11 mouse cellular contexts compared by ENCODE assay signal in the genomic region with DNA sequence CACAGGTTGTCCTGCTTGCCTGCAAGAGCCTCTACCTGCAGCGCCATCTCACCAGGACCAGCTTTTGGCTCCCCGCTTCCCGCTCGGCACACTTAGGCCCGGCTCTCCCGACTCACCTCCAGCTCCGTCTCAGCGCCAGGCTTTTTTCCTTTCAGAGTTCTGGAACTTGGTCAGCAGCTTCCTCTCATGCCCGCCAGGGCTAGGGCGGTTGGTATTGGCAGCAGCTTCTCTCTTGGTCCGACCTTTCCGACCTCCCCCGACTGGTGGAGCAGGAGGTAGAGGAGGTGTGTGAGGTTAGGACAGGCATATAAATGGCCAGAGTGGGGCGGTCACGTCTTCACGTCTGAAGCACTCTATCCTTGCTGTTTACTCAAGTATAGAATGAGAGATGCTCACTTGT. TPM values are rescaled to one million over a fixed set of nuclear protein-coding genes. Genes with fewer than 3 reads are reported as not detected.
DNase-seq lines count a peak whose midpoint lies in the region; ATAC-seq and TF ChIP-seq lines count a peak whose summit lies in the region.
"Had no signal": no experiment of that assay in that cellular context is flagged by ENCODE, and none has a peak within 500 bp of the region (broad histone marks: within the 10 kb centered on the region; RNA-seq: fewer than 3 reads in every experiment).

No protein-coding gene starts in this region.

- WGBS in embryonic facial prominence, embryonic 14.5 days: 72% methylated on average over 16 of the region's 16 CpGs
- 66% methylated on average over 16 of the region's 16 CpGs for WGBS in embryonic facial prominence, embryonic 10.5 days
- 67% methylated on average over 16 of the region's 16 CpGs for WGBS in liver, embryonic 12.5 days (ENCODE audit: insufficient replicate concordance)
- 77% methylated on average over 16 of the region's 16 CpGs for WGBS in olfactory bulb, adult 2 months

- no peak for TF ChIP-seq POLR2A in olfactory bulb, adult 2 months (IDR thresholded peaks at IDR 0.05; ENCODE audit: insufficient read depth, low read depth, low read length)

- H3K27ac ChIP-seq in embryonic facial prominence, embryonic 14.5 days (replicated peaks; ENCODE audit: low read depth, low read length): no peak overlapping the region
- H3K27ac ChIP-seq in embryonic facial prominence, embryonic 10.5 days (replicated peaks): no peak overlapping the region
- H3K27ac ChIP-seq in liver, embryonic 12.5 days: no peak overlapping the region
- H3K27ac ChIP-seq in olfactory bulb, adult 2 months (ENCODE audit: insufficient read depth, low read depth, low read length): peak overlapping the region; percentile 59

- ATAC-seq in embryonic facial prominence, embryonic 14.5 days (ENCODE audit: low read depth): no peak
- ATAC-seq in megakaryocyte, adult 5-6 weeks (ENCODE audit: poor library complexity, severe bottlenecking): no peak
- ATAC-seq in liver, embryonic 12.5 days: no peak

- H3K4me3 ChIP-seq in embryonic facial prominence, embryonic 14.5 days (ENCODE audit: low read depth, low read length): 0 out of 2 replicates have a peak overlapping the region, but pooled peaks have one; percentile 3
- H3K4me3 ChIP-seq in embryonic facial prominence, embryonic 10.5 days: no peak overlapping the region
- peak overlapping the region; percentile 90 for H3K4me3 ChIP-seq in megakaryocyte, embryonic 14.5 days (replicated peaks)
- H3K4me3 ChIP-seq in liver, embryonic 12.5 days: peak overlapping the region; percentile 18
- H3K4me3 ChIP-seq in olfactory bulb, adult 2 months (ENCODE audit: insufficient read depth, low read depth, low read length): peak overlapping the region; percentile 16; the same call in 1 of the 2 replicates

- H3K9ac ChIP-seq in embryonic facial prominence, embryonic 14.5 days (ENCODE audit: low read depth, low read length): no peak overlapping the region
- H3K9ac ChIP-seq in liver, embryonic 12.5 days: no peak overlapping the region

- DNase-seq in embryonic facial prominence, embryonic 14.5 days (ENCODE audit: low spot score): no peak
- DNase-seq in embryonic facial prominence, embryonic 10.5 days (ENCODE audit: low spot score): no peak
- DNase-seq in spleen, adult 18-20 months: no peak
- no peak for DNase-seq in kidney, adult 8-10 months

- H3K27me3 ChIP-seq in embryonic facial prominence, embryonic 14.5 days (replicated peaks; ENCODE audit: control insufficient read depth, insufficient read depth, low read length): no peaks in the 10 kb centered on the region
- no peaks in the 10 kb centered on the region for H3K27me3 ChIP-seq in embryonic facial prominence, embryonic 10.5 days (replicated peaks; ENCODE audit: low read depth, poor library complexity, severe bottlenecking)
- no peaks in the 10 kb centered on the region for H3K27me3 ChIP-seq in megakaryocyte, embryonic 14.5 days (replicated peaks)
- H3K27me3 ChIP-seq in liver, embryonic 12.5 days (replicated peaks): no peaks in the 10 kb centered on the region

- no peaks in the 10 kb centered on the region for H3K9me3 ChIP-seq in embryonic facial prominence, embryonic 14.5 days (ENCODE audit: control insufficient read depth, low read length)
- H3K9me3 ChIP-seq in embryonic facial prominence, embryonic 10.5 days: no peaks in the 10 kb centered on the region
- no peaks in the 10 kb centered on the region for H3K9me3 ChIP-seq in megakaryocyte, embryonic 14.5 days
- H3K9me3 ChIP-seq in liver, embryonic 12.5 days (replicated peaks): no peaks in the 10 kb centered on the region

- no peak for TF ChIP-seq CTCF in olfactory bulb, adult 2 months (IDR thresholded peaks at IDR 0.05; ENCODE audit: insufficient read depth, low read depth, low read length)

- peak overlapping the region; percentile 10; the same call in 1 of the 2 replicates for H3K4me2 ChIP-seq in embryonic facial prominence, embryonic 14.5 days (ENCODE audit: low read depth, low read length)
- peak overlapping the region; percentile 50 for H3K4me2 ChIP-seq in liver, embryonic 12.5 days
- H3K4me2 ChIP-seq: midbrain, embryonic 11.5 days had no signal

- no peaks in the 10 kb centered on the region for H3K36me3 ChIP-seq in embryonic facial prominence, embryonic 14.5 days (ENCODE audit: control insufficient read depth, insufficient read depth, low read length)
- H3K36me3 ChIP-seq in embryonic facial prominence, embryonic 10.5 days (replicated peaks): no peaks in the 10 kb centered on the region
- H3K36me3 ChIP-seq in megakaryocyte, embryonic 14.5 days (replicated peaks; ENCODE audit: low read length): peaks cover 51% of the 10 kb centered on the region
- no peaks in the 10 kb centered on the region for H3K36me3 ChIP-seq in liver, embryonic 12.5 days

- H3K4me1 ChIP-seq in embryonic facial prominence, embryonic 14.5 days (ENCODE audit: control insufficient read depth, insufficient read depth, low read length): 0 out of 2 replicates have a peak, but pooled peaks cover 10% of the 10 kb centered on the region
- peaks cover 7% of the 10 kb centered on the region for H3K4me1 ChIP-seq in embryonic facial prominence, embryonic 10.5 days
- peaks cover 100% of the 10 kb centered on the region for H3K4me1 ChIP-seq in megakaryocyte, embryonic 14.5 days
- peaks cover 57% of the 10 kb centered on the region for H3K4me1 ChIP-seq in liver, embryonic 12.5 days
- peaks cover 19% of the 10 kb centered on the region for H3K4me1 ChIP-seq in olfactory bulb, adult 2 months (ENCODE audit: control insufficient read depth, insufficient read depth, low read length)

RNA-seq across cellular contexts. Expression of gene Nupr1, which starts 5.9 kb away (rescaled TPM):
- 29.3 and 39.9 TPM in 2 replicates for polyA plus RNA-seq in embryonic facial prominence, embryonic 14.5 days (2014; fragmentation: Nextera tagmentation; extraction: Ambion mirVana)
- polyA plus RNA-seq in embryonic facial prominence, embryonic 10.5 days (2016; fragmentation: Nextera tagmentation; extraction: Ambion mirVana): 0.92 and 1.2 TPM in 2 replicates
- polyA plus RNA-seq in megakaryocyte, embryonic 14.5 days (2012; ENCODE audit: insufficient read depth, low replicate concordance): 27.5 TPM in 1 of 2 replicates, not detected in the other
- 54.7 and 61.4 TPM in 2 replicates for total RNA-seq in megakaryocyte, adult 5-6 weeks (2015)
- 108 and 126 TPM in 2 replicates for total RNA-seq in megakaryocyte, adult 5-6 weeks (2017)
- polyA plus RNA-seq in liver, embryonic 12.5 days (2016; fragmentation: Nextera tagmentation; extraction: Ambion mirVana): 3.2 and 3.7 TPM in 2 replicates
- not detected in 2 replicates for polyA plus RNA-seq in olfactory bulb, adult 2 months (2012; ENCODE audit: insufficient read depth, insufficient read length, low replicate concordance, missing spikeins)

RNA-seq across cellular contexts. Expression of gene Sgf29, which starts 24.3 kb away (rescaled TPM):
- polyA plus RNA-seq in embryonic facial prominence, embryonic 14.5 days (2014; fragmentation: Nextera tagmentation; extraction: Ambion mirVana): 40.8 and 45.4 TPM in 2 replicates
- polyA plus RNA-seq in embryonic facial prominence, embryonic 10.5 days (2016; fragmentation: Nextera tagmentation; extraction: Ambion mirVana): 64.6 and 65.6 TPM in 2 replicates
- 31.0 and 69.1 TPM in 2 replicates for polyA plus RNA-seq in megakaryocyte, embryonic 14.5 days (2012; ENCODE audit: insufficient read depth, low replicate concordance)
- total RNA-seq in megakaryocyte, adult 5-6 weeks (2015): 42.1 and 55.6 TPM in 2 replicates
- 27.3 and 35.5 TPM in 2 replicates for total RNA-seq in megakaryocyte, adult 5-6 weeks (2017)
- polyA plus RNA-seq in liver, embryonic 12.5 days (2016; fragmentation: Nextera tagmentation; extraction: Ambion mirVana): 36.3 and 42.4 TPM in 2 replicates
- polyA plus RNA-seq in olfactory bulb, adult 2 months (2012; ENCODE audit: insufficient read depth, insufficient read length, low replicate concordance, missing spikeins): not detected in 2 replicates

RNA-seq across cellular contexts. Expression of gene Il27, which starts 30.0 kb away (rescaled TPM):
- not detected in 2 replicates for polyA plus RNA-seq in embryonic facial prominence, embryonic 14.5 days (2014; fragmentation: Nextera tagmentation; extraction: Ambion mirVana)
- not detected in 2 replicates for polyA plus RNA-seq in embryonic facial prominence, embryonic 10.5 days (2016; fragmentation: Nextera tagmentation; extraction: Ambion mirVana)
- polyA plus RNA-seq in megakaryocyte, embryonic 14.5 days (2012; ENCODE audit: insufficient read depth, low replicate concordance): 1.4 TPM in 1 of 2 replicates, not detected in the other
- 2.5 and 2.9 TPM in 2 replicates for total RNA-seq in megakaryocyte, adult 5-6 weeks (2015)
- 3.0 and 4.8 TPM in 2 replicates for total RNA-seq in megakaryocyte, adult 5-6 weeks (2017)
- polyA plus RNA-seq in liver, embryonic 12.5 days (2016; fragmentation: Nextera tagmentation; extraction: Ambion mirVana): not detected in 2 replicates
- polyA plus RNA-seq in olfactory bulb, adult 2 months (2012; ENCODE audit: insufficient read depth, insufficient read length, low replicate concordance, missing spikeins): not detected in 2 replicates
- total RNA-seq: adrenal gland, postnatal 14 days; gastrocnemius, postnatal 36 days had no signal
- polyA plus RNA-seq: midbrain, embryonic 11.5 days had no signal

RNA-seq across cellular contexts. Expression of gene Cln3, which starts 39.2 kb away (rescaled TPM):
- 27.8 and 31.8 TPM in 2 replicates for polyA plus RNA-seq in embryonic facial prominence, embryonic 14.5 days (2014; fragmentation: Nextera tagmentation; extraction: Ambion mirVana)
- polyA plus RNA-seq in embryonic facial prominence, embryonic 10.5 days (2016; fragmentation: Nextera tagmentation; extraction: Ambion mirVana): 22.9 and 27.1 TPM in 2 replicates
- polyA plus RNA-seq in megakaryocyte, embryonic 14.5 days (2012; ENCODE audit: insufficient read depth, low replicate concordance): 8.9 and 21.3 TPM in 2 replicates
- 106 and 118 TPM in 2 replicates for total RNA-seq in megakaryocyte, adult 5-6 weeks (2015)
- total RNA-seq in megakaryocyte, adult 5-6 weeks (2017): 59.5 and 77.8 TPM in 2 replicates
- polyA plus RNA-seq in liver, embryonic 12.5 days (2016; fragmentation: Nextera tagmentation; extraction: Ambion mirVana): 12.5 TPM in 2 replicates
- polyA plus RNA-seq in olfactory bulb, adult 2 months (2012; ENCODE audit: insufficient read depth, insufficient read length, low replicate concordance, missing spikeins): not detected in 2 replicates

RNA-seq across cellular contexts. Expression of gene Apobr, which starts 40.0 kb away (rescaled TPM):
- polyA plus RNA-seq in embryonic facial prominence, embryonic 14.5 days (2014; fragmentation: Nextera tagmentation; extraction: Ambion mirVana): 0.97 and 1.8 TPM in 2 replicates
- polyA plus RNA-seq in embryonic facial prominence, embryonic 10.5 days (2016; fragmentation: Nextera tagmentation; extraction: Ambion mirVana): 0.29 and 0.41 TPM in 2 replicates
- 30.2 TPM in 1 of 2 replicates, not detected in the other for polyA plus RNA-seq in megakaryocyte, embryonic 14.5 days (2012; ENCODE audit: insufficient read depth, low replicate concordance)
- total RNA-seq in megakaryocyte, adult 5-6 weeks (2015): 27.6 and 30.3 TPM in 2 replicates
- 98.7 and 99.5 TPM in 2 replicates for total RNA-seq in megakaryocyte, adult 5-6 weeks (2017)
- 0.77 and 1.1 TPM in 2 replicates for polyA plus RNA-seq in liver, embryonic 12.5 days (2016; fragmentation: Nextera tagmentation; extraction: Ambion mirVana)
- polyA plus RNA-seq in olfactory bulb, adult 2 months (2012; ENCODE audit: insufficient read depth, insufficient read length, low replicate concordance, missing spikeins): not detected in 2 replicates

Comparison
In these comparisons a context has a peak if more than half of its experiments do, and no peak if none do; other contexts are left out.
1. RNA of gene Sgf29, which starts 24.3 kb away (polyA plus RNA-seq): 31.0 to 69.1 TPM in megakaryocyte, embryonic 14.5 days, 64.6 to 65.6 TPM in embryonic facial prominence, embryonic 10.5 days, 36.3 to 42.4 TPM in liver, embryonic 12.5 days and 40.8 to 45.4 TPM in embryonic facial prominence, embryonic 14.5 days; not detected in olfactory bulb, adult 2 months; every median in the first group is over 10 times any median in the second.